Mouse (Mus musculus) thymus, postnatal 36 days (tissue): ENCODE data around the gene Bphl.
"Not testable (repeated sequence)": the region's sequence is repeated elsewhere in the genome, so short reads cannot be mapped to it uniquely, and the experiment has no call there.

Experiments
- DNase-seq, 2 experiments: peaks; one replicate each; pipeline ENCODE4 v3.0.0; 2022; ENCODE audit warnings: mixed read lengths in 2 of 2

The Bphl gene

GRCm38 (mm10) chr13:34053673-34054282 lies 16.4 kb downstream of the Bphl start:
- DNase-seq: no peak

GRCm38 (mm10) chr13:34054391-34054790 lies 17.0 kb downstream of the Bphl start:
- DNase-seq: no peak

GRCm38 (mm10) chr13:34054983-34055382 lies 17.6 kb downstream of the Bphl start:
- DNase-seq: no peak

GRCm38 (mm10) chr13:34057252-34057651 lies 19.9 kb downstream of the Bphl start:
- no peak for DNase-seq

- no peak for DNase-seq
Observed at GRCm38 (mm10) chr13:34060061-34060460, 22.7 kb downstream of the Bphl start.

- peak in 1 of 2 experiments; percentile 10 for DNase-seq
Observed at GRCm38 (mm10) chr13:34062466-34062865, 25.1 kb downstream of the Bphl start.

- no peak for DNase-seq
Observed at GRCm38 (mm10) chr13:34066351-34066750, 29.0 kb downstream of the Bphl start.

- no peak for DNase-seq
Observed at GRCm38 (mm10) chr13:34070296-34070695, 32.9 kb downstream of the Bphl start.

GRCm38 (mm10) chr13:34071836-34072235 lies 34.4 kb downstream of the Bphl start:
- no peak for DNase-seq

- DNase-seq: no peak
Observed at GRCm38 (mm10) chr13:34072847-34073246, 35.5 kb downstream of the Bphl start.

GRCm38 (mm10) chr13:34074441-34074840 lies 37.0 kb downstream of the Bphl start:
- not testable (repeated sequence) for DNase-seq

- not testable (repeated sequence) for DNase-seq
Observed at GRCm38 (mm10) chr13:34075893-34076292, 38.5 kb downstream of the Bphl start.

GRCm38 (mm10) chr13:34076561-34077491 lies 39.4 kb downstream of the Bphl start:
- peak in 1 of 2 experiments; percentile 35 for DNase-seq

GRCm38 (mm10) chr13:34077492-34078271 lies 40.3 kb downstream of the Bphl start, which contains the start of gene Tubb2a:
Tubb2a (minus strand) TSS chr13:34078007.
- peak; percentile 92 for DNase-seq

GRCm38 (mm10) chr13:34078500-34079280 lies 41.3 kb downstream of the Bphl start:
- DNase-seq: no peak

GRCm38 (mm10) chr13:34079801-34080200 lies 42.4 kb downstream of the Bphl start:
- no peak for DNase-seq

GRCm38 (mm10) chr13:34081926-34082325 lies 44.5 kb downstream of the Bphl start:
- DNase-seq: no peak

- DNase-seq: no peak
Observed at GRCm38 (mm10) chr13:34084026-34084750, 46.8 kb downstream of the Bphl start.

GRCm38 (mm10) chr13:34087052-34087812 lies 49.8 kb downstream of the Bphl start:
- no peak for DNase-seq

- DNase-seq: peak; percentile 29 to 41
Observed at GRCm38 (mm10) chr13:34088201-34088649, 50.8 kb downstream of the Bphl start.

- DNase-seq: peak; percentile 24 to 55
Observed at GRCm38 (mm10) chr13:34088871-34089288, 51.5 kb downstream of the Bphl start.
